Mouse (Mus musculus) midbrain, embryonic 12.5 days (tissue): Measurements from ENCODE around the gene Mxra8. TPM values are rescaled to one million over a fixed set of nuclear protein-coding genes. Genes with fewer than 3 reads are reported as not detected.
A peak's percentile ranks its signal among the peaks of the same experiment; 100 is the strongest.

Experiments
- ATAC-seq: fragments of 200-750 bp; cut with Nextera tagmentation; 2 replicates; pipeline ENCODE4 v1.8.0; 2017; ENCODE audit warnings: low read depth, moderate TSS enrichment, moderate library complexity; ENCODE audit not compliant: low FRiP score
- H3K27ac ChIP-seq: fragments of 300-500 bp; sonication (generic); replicated peaks from 2 replicates; pipeline ENCODE4 v1.5.1; 2016; ENCODE audit warnings: mild to moderate bottlenecking
- H3K27me3 ChIP-seq: fragments of 300-500 bp; sonication (generic); 2 replicates; pipeline ENCODE4 v1.6.1; 2016; ENCODE audit warnings: mild to moderate bottlenecking
- H3K36me3 ChIP-seq: fragments of 300-500 bp; sonication (generic); 2 replicates; pipeline ENCODE4 v1.6.1; 2016
- H3K4me1 ChIP-seq: fragments of 300-500 bp; sonication (generic); 2 replicates; pipeline ENCODE4 v1.6.1; 2016
- H3K4me2 ChIP-seq: fragments of 300-500 bp; sonication (generic); replicated peaks from 2 replicates; pipeline ENCODE4 v1.6.1; 2016; ENCODE audit warnings: mild to moderate bottlenecking, moderate library complexity
- H3K4me3 ChIP-seq: fragments of 300-500 bp; sonication (generic); 2 replicates; pipeline ENCODE4 v1.5.1; 2016; ENCODE audit warnings: mild to moderate bottlenecking
- H3K9ac ChIP-seq: fragments of 300-500 bp; sonication (generic); replicated peaks from 2 replicates; pipeline ENCODE4 v1.6.1; 2016; ENCODE audit warnings: mild to moderate bottlenecking, moderate library complexity
- H3K9me3 ChIP-seq: fragments of 300-500 bp; sonication (generic); 2 replicates; pipeline ENCODE4 v1.6.1; 2016; ENCODE audit warnings: mild to moderate bottlenecking
- WGBS: fragments of 180-500 bp; shearing (Covaris S2); methylation state at CpG from one replicate; pipeline ENCODE4 v1.1.7; 2016; 5-methylcytosine and 5-hydroxymethylcytosine counted together
- polyA plus RNA-seq: library from polyadenylated mRNA; unstranded; fragments of >200 nt; fragmentation: Nextera tagmentation; extraction: Ambion mirVana; gene quantifications from 2 replicates; pipeline ENCODE4 v1.2.1, GENCODE M21; 2016

The Mxra8 gene
- polyA plus RNA-seq, 1 experiment from 2014 or later: 36.0 TPM

DNA sequence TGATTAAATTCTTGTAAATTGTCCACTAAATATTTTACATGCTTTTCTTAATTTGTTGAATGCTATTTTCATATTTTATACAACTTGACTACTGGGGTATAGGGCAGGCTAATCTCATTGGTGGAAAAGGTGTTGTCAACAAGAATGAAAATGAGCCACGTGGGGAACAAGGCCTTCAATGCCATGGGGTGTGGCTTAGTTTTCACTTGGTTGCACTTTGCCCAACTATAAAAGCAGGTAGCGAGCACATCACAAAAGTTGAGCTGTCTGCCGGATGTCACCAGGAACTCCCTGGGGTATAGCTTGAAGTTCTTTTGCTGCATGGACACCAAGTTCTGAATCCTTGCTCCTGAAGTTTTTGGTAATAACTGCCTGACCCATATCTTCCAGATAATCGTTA, 21.9 kb upstream of the Mxra8 start:
- H3K36me3 ChIP-seq: peaks cover 85% of the 10 kb centered on the region
- no peak overlapping the region for H3K4me3 ChIP-seq
- H3K4me1 ChIP-seq: peaks cover 13% of the 10 kb centered on the region
- WGBS: 80% methylated on average over 4 of the region's 4 CpGs
- no peak overlapping the region for H3K4me2 ChIP-seq
- no peaks in the 10 kb centered on the region for H3K9me3 ChIP-seq
- no peak overlapping the region for H3K9ac ChIP-seq
- ATAC-seq: no peak
- H3K27me3 ChIP-seq: no peaks in the 10 kb centered on the region
- H3K27ac ChIP-seq: no peak overlapping the region

DNA sequence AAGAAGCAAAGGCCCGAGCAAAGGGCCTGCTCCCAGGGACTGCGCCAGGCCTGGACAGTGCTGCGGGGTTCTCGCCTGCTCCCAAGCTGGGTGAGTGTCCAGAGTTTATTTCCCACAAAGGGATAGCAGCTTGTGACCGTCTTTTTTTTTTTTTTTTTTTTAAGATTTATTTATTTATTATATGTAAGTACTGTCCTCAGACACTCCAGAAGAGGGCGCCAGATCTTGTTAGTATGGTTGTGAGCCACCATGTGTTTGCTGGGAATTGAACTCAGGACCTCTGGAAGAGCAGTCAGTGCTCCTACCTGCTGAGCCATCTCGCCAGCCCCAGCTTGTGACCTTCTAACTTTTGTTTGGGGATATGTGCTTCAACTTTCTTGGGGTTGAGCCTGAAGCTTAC, 18.5 kb upstream of the Mxra8 start:
- no peak for ATAC-seq
- 82% methylated on average over 7 of the region's 7 CpGs for WGBS
- Histone ChIP-seq H3K27ac (no peak overlapping the region), H3K9me3 (no peaks in the 10 kb centered on the region), H3K27me3 (no peaks in the 10 kb centered on the region), H3K4me3 (no peak overlapping the region), H3K36me3 (peaks cover 95% of the 10 kb centered on the region), H3K4me2 (no peak overlapping the region), H3K9ac (no peak overlapping the region), H3K4me1 (no peaks in the 10 kb centered on the region)

DNA sequence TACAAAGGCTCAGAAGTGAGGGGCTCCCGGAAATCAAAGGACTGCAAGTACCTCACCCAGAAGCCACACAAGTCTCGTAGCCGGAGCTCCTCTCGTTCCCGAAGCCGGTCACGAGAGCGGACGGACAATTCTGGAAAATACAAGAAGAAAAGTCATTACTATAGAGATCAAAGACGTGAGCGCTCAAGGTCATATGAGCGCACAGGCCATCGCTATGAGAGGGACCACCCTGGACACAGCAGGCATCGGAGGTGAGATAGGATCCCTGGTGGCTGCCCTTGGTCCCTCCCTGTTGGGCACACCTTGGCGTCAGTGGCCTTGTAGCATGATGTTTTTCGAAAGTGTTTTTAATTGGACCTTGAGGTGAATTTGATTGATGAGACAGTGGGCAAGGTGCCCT, 16.0 kb upstream of the Mxra8 start:
- no peak overlapping the region for H3K4me3 ChIP-seq
- no peaks in the 10 kb centered on the region for H3K4me1 ChIP-seq
- peaks cover 86% of the 10 kb centered on the region for H3K36me3 ChIP-seq
- WGBS: 96% methylated on average over 16 of the region's 16 CpGs
- no peaks in the 10 kb centered on the region for H3K9me3 ChIP-seq
- H3K4me2 ChIP-seq: no peak overlapping the region
- no peaks in the 10 kb centered on the region for H3K27me3 ChIP-seq
- H3K9ac ChIP-seq: no peak overlapping the region
- no peak for ATAC-seq
- no peak overlapping the region for H3K27ac ChIP-seq

DNA sequence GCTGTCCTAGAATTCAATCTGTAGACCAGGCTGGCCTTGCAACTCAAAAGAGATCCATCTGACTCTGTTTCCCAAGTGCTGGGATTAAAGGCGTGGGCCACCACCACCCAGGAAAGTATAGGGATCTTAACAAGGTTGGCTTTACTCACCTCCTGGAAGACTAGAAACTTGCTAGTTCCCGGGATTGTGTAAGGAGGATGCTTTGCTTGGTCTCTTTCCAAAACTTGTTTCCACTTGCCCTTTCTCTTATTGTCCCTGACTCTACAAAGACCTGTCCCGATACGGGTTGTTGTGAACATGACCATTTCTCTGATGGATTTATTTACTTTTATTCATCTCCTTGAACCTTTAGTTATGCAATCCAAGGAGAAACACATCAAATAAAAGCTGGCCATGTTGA, 9.6 kb upstream of the Mxra8 start:
- peaks cover 42% of the 10 kb centered on the region for H3K36me3 ChIP-seq
- WGBS: 91% methylated on average over 4 of the region's 4 CpGs
- no peak overlapping the region for H3K27ac ChIP-seq
- no peak overlapping the region for H3K9ac ChIP-seq
- H3K4me2 ChIP-seq: no peak overlapping the region
- H3K27me3 ChIP-seq: no peaks in the 10 kb centered on the region
- peaks cover 25% of the 10 kb centered on the region for H3K4me1 ChIP-seq
- no peak for ATAC-seq
- H3K9me3 ChIP-seq: no peaks in the 10 kb centered on the region
- no peak overlapping the region for H3K4me3 ChIP-seq

DNA sequence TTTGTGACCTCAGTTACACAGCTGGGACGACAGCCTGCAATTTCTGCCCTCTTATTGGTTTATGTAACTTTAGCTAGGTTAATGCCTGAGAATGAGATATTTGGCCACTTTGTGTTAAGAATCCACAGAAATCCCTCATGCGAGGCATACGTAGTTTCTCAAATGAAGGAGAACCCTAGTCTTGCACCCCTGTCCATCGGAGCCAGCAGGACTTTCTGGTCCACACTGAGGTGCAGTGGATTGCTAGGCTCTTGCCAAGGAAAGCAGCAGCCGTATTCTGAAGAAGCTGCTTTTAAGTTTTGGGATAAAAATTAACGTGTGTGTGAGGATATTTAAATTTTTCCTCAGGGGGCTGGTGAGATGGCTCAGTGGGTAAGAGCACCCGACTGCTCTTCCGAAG, 8.9 kb upstream of the Mxra8 start:
- Histone ChIP-seq H3K4me1 (peaks cover 25% of the 10 kb centered on the region), H3K9me3 (no peaks in the 10 kb centered on the region), H3K4me2 (peak overlapping the region; percentile 99), H3K36me3 (peaks cover 35% of the 10 kb centered on the region), H3K9ac (no peak overlapping the region), H3K27me3 (no peaks in the 10 kb centered on the region), H3K4me3 (peak overlapping the region; percentile 91), H3K27ac (peak overlapping the region; percentile 49; the same call in 1 of the 2 replicates)
- 60% methylated on average over 8 of the region's 8 CpGs for WGBS
- no peak for ATAC-seq

DNA sequence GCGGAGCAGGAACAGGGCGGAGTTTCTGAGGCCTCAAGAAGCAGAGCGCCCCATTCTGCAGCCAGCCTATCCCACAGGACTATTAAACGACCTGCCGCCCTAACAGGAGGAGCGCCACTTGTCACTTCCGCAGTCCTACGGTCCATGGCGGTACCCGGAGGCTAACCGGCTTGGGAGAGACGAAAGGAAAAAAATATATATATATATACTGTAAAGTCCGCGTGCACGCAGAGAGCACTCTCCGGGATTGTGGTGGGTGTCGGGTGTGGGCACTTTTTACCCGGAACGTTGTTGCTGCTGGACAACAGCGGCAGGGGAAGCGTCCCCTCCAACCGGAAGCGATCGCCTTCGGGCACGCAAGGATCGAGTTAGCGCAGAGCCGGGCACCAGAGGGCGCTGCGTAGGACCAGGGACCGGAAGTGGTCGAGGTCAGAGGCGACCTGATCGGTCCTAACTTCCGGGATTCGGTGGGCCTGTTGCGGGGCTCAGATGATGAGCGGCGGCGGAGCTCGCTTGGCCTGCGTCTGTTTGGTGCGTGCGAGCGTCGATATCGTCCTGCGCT, 8.2 kb upstream of the Mxra8 start, which contains the start of gene Aurkaip1:
TSS of gene Aurkaip1 (plus strand) at position 68 of the 562 bp plus-strand sequence.
- no peaks in the 10 kb centered on the region for H3K27me3 ChIP-seq
- H3K4me3 ChIP-seq: peak within 1 kb of the TSS; percentile 91
- H3K4me1 ChIP-seq: peaks cover 25% of the 10 kb centered on the region
- no peaks in the 10 kb centered on the region for H3K9me3 ChIP-seq
- under 1% methylated on average over 49 of the region's 49 CpGs for WGBS
- ATAC-seq: peak; percentile 92
- peak within 1 kb of the TSS; percentile 87 for H3K27ac ChIP-seq
- peak within 1 kb of the TSS; percentile 99 for H3K4me2 ChIP-seq
- peak within 1 kb of the TSS; percentile 94 for H3K9ac ChIP-seq
- peaks cover 32% of the 10 kb centered on the region; the same call in 1 of the 2 replicates for H3K36me3 ChIP-seq

DNA sequence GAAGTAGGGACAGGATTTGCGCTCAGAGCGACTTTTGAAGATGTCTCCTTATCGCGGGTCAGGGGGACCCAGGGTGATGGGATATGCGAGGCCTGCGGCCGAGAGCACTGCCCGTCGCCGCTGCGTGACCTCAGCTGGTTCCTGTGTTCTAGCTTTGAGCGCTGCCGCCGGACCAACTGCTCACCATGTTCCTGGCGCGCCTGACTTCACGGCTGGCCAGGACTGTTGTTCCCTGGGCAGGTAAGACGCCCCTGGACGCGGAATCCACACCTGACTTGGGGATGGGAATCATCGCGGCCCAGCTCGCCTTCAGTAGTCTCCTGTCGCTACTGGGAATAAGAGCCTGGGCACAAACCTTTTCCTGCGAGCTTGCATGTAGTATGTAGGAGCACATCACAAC, 7.6 kb upstream of the Mxra8 start:
- Histone ChIP-seq H3K4me2 (peak overlapping the region; percentile 99), H3K27ac (peak overlapping the region; percentile 87), H3K27me3 (no peaks in the 10 kb centered on the region), H3K4me3 (peak overlapping the region; percentile 91), H3K4me1 (peaks cover 25% of the 10 kb centered on the region), H3K36me3 (peaks cover 28% of the 10 kb centered on the region; the same call in 1 of the 2 replicates), H3K9ac (peak overlapping the region; percentile 94), H3K9me3 (no peaks in the 10 kb centered on the region)
- 2% methylated on average over 25 of the region's 25 CpGs for WGBS
- ATAC-seq: no peak; the same call in 1 of the 2 replicates

DNA sequence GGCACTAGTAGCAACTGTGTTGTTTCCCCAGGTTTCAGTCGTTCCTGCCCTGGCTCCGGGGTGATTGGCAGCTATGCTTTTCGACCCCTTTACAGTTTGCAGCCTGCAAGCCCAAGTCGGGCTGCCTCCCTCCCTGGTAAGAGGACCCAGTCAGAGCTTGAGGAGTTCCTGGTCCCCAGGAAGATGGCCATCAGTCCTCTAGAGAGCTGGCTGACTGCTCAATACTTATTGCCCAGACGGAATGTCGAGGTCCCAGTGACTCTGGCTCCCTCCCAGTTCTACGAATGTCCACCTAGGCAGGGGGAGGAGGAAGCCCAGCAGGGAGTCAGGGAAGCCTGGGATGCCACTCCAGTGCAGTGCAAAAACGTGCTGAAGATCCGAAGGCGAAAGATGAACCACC, 7.2 kb upstream of the Mxra8 start:
- 57% methylated on average over 10 of the region's 10 CpGs for WGBS

DNA sequence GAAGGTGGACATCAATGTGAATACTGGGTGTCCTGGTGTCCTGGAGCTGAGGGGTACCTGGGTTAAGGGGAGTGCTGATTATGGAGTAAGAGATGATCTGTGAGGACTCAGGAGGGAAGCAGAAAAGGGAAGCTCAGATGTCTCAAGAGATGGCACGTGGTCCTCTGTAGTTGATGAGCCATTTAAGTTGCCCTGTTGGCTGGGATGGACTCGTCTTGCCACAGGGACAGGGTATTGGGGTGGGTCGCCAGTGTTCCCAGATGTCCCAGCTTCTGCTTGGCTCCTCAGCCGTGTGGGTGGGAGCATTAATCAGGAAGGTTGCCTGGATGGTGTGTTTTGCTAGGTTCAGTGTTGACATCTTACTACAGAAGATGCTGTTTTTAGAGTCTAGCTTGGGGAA, 6.2 kb upstream of the Mxra8 start:
- Histone ChIP-seq H3K27me3 (no peaks in the 10 kb centered on the region), H3K9ac (no peak overlapping the region), H3K36me3 (peaks cover 18% of the 10 kb centered on the region; the same call in 1 of the 2 replicates), H3K27ac (no peak overlapping the region), H3K4me2 (no peak overlapping the region), H3K4me1 (peaks cover 25% of the 10 kb centered on the region), H3K9me3 (no peaks in the 10 kb centered on the region), H3K4me3 (0 out of 2 replicates have a peak overlapping the region, but pooled peaks have one; percentile 3)
- no peak for ATAC-seq
- WGBS: 85% methylated on average over 4 of the region's 4 CpGs

More for the DNA sequence above, 7.2 kb upstream of the Mxra8 start:
- H3K27ac ChIP-seq: no peak overlapping the region
- H3K9ac ChIP-seq: peak overlapping the region; percentile 94
- no peak for ATAC-seq
- H3K4me2 ChIP-seq: peak overlapping the region; percentile 99
- H3K36me3 ChIP-seq: peaks cover 24% of the 10 kb centered on the region; the same call in 1 of the 2 replicates
- peaks cover 25% of the 10 kb centered on the region for H3K4me1 ChIP-seq
- H3K27me3 ChIP-seq: no peaks in the 10 kb centered on the region
- peak overlapping the region; percentile 91 for H3K4me3 ChIP-seq
- no peaks in the 10 kb centered on the region for H3K9me3 ChIP-seq

DNA sequence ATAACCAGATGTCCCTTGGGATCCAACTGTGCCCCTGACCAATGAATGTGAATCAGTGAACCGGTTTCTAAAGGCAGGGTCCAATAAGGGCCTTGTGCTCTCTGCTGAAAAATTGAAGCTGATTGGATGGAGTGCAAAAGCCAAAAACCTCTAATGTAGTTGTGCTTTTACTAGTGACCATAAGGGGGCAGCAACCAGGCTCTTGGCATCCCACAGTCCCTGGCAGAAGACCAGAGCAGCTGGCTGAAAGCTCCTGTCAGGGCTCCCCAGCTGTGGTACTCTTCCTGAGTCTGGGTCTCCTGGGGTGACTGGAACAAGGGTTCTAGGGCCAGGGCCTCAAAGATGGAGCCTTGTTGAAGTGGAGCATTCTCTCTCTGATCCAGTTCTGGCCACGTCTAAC, 5.6 kb upstream of the Mxra8 start:
- WGBS: 40% methylated on average over 2 of the region's 2 CpGs
- no peak overlapping the region for H3K4me2 ChIP-seq
- peaks cover 18% of the 10 kb centered on the region; the same call in 1 of the 2 replicates for H3K36me3 ChIP-seq
- no peak overlapping the region for H3K9ac ChIP-seq
- peak; percentile 21; the same call in 1 of the 2 replicates for ATAC-seq
- peaks cover 25% of the 10 kb centered on the region for H3K4me1 ChIP-seq
- H3K4me3 ChIP-seq: no peak overlapping the region
- no peaks in the 10 kb centered on the region for H3K27me3 ChIP-seq
- peak overlapping the region; percentile 27; the same call in 1 of the 2 replicates for H3K27ac ChIP-seq
- no peaks in the 10 kb centered on the region for H3K9me3 ChIP-seq

DNA sequence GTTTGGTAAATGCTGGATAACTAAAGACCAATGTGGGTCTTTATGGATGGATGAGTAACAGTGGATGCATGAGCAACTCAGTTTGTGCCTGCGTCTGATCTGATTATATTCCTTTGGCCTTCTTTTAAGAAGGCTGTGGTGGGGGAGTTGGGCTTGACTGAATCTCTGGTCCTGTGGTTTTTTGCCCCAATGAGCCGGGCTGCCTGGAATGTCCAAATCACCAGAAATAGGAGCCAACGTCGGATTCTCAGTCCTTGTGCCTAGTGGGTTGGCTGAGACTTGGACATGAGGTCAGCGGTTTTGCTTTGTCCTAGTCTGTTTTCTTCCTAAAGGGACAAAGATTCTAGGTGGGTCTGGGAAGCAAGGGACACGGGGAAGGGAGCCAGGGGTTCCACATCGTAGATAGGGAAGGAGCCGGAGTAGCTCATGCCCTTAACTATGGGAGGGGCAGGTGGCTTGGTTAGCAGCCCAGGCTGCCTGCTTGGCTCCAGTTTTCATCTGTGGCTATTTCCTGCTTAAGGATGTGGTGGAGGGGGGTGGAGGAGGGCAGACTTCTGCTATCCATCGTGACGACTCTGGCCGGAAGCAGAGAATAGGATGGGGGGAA, 2.0 kb upstream of the Mxra8 start:
- no peak for ATAC-seq
- 82% methylated on average over 11 of the region's 11 CpGs for WGBS
- peaks cover 41% of the 10 kb centered on the region for H3K4me1 ChIP-seq

More for the DNA sequence above, 2.0 kb upstream of the Mxra8 start:
- Histone ChIP-seq H3K4me2 (no peak overlapping the region), H3K4me3 (no peak overlapping the region), H3K9me3 (no peaks in the 10 kb centered on the region), H3K9ac (no peak overlapping the region), H3K36me3 (peaks cover 16% of the 10 kb centered on the region; the same call in 1 of the 2 replicates), H3K27ac (no peak overlapping the region), H3K27me3 (peaks cover 14% of the 10 kb centered on the region)
